Mouse (Mus musculus) 416B (cell line): Measurements from ENCODE around the gene Neu4.
"Not testable (repeated sequence)": the region's sequence is repeated elsewhere in the genome, so short reads cannot be mapped to it uniquely, and the experiment has no call there.

Source experiments
- DNase-seq: peaks from one replicate; pipeline ENCODE4 v3.0.0; 2011; ENCODE audit warnings: low read depth

Neu4 gene

DNA sequence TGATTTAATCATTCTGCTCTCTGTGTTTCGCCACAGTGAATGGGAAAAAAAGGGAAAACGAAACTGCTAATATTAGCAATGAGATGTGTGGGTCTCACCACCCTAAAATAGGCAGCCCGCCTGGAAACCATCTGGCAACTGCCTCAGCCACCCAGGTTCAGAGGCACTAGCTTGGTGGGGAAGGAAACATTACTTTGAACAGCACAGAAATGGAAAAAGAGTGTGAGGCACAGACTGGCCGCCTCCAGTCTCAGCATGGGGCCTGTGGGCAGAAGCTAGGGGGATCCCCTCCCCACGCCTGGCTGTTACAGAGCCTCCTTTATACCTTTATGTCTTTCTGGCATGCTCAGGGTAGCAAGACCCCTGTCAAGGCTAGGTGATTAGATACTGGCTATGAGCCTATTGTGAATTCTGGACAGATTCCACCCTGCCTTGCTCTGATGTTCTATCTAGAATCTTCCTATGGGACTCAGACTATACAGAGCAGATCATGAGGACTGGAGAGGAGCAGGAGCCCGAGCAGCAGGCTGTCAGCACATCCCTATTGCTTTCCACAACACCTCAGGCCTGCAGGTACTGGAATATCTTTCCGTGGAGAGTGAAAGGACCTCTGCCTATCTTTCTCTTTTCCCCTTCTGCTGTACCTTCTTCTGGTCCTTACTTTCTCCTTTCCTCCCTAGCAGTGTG is 33.4 kb downstream of the Neu4 start:
- no peak for DNase-seq

DNA sequence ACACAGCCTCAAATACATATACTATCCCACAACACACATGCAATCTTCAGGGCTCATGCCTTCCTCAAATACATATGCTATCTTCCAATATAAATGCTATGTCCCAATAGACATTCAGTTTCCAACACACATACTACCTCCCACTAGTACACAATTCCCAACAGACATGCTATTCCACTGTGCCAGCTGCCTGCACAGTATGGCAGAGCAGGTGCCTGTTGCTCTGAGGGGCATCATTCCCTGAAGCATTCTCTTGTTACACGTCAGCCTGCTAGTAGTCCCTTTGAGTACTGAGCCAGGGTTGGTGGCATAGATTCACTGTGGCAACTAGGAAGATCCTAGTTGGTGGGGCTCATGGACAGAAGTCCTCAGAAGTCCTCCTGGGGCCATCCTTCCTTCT is 34.2 kb downstream of the Neu4 start:
- DNase-seq: no peak

DNA sequence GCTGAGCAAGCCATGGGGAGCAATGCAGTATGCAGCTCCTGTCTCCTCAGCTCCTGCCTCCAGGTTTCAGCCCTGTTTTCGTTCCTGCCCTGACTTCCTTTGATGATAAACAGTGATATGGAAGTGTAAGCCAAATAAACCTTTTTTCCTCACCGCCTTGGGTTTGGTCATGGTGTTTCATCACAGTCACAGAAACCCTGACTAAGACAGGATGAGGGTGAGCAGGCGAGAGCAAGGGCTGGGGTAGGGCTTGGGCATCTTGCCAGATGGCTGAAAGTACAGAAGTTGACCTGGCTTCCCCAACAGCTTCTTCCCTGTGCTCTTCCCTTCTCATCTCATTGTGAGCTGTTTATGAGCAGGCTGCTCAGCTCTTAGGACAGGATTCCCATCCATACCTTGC is 35.7 kb downstream of the Neu4 start:
- peak; percentile 94 for DNase-seq

DNA sequence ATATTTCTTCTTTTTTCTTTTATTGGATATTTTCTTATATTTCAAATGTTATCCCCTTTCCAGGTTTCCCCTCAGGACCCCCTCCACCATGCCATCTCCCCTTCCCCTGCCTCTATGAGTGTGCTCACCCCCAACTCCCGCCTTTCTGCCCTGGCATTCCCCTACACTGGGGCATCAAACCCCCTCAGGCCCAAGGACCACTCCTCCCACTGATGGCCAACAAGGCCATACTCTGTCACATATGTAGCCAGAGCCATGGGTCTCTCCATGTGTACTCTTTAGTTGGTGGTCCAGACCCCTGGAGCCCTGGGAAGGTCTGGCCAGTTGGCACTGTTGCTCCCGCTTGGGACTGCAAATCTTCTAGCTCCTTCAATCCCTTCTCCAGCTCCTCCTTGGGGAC is 37.1 kb downstream of the Neu4 start:
- no peak for DNase-seq

DNA sequence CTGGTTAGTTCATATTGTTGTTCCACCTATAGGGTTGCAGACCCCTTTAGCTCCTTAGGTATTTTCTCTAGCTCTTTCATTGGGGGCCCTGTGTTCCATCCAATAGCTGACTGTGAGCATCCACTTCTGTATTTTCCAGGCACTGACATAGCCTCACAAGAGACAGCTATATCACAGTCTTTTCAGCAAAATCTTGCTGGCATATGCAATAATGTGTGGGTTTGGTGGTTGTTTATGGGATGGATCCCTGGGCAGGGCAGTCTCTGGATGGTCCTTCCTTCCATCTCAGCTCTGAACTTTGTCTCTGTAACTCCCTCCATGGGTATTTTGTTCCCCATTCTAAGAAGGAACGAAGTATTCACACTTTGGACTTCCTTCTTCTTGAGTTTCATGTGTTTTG is 38.0 kb downstream of the Neu4 start:
- not testable (repeated sequence) for DNase-seq

DNA sequence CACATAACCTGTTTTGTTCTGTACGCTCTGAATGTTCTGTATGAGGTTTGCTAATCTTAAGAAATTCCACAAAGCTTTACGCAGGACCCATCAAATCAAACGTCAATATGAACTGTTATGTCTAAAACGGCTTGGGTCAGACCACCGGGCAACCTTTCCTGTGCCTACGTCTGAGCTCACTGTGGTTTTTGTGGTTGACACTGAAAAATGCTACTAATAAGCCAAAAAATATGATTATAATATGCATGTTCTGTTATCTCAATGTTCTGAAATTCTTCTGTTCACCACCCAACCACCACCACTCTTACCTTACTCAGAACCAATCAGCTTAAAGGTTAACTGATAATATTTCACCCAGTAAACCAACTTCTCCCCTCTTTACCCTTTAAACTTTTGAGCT is 54.5 kb downstream of the Neu4 start:
- peak; percentile 93 for DNase-seq

DNA sequence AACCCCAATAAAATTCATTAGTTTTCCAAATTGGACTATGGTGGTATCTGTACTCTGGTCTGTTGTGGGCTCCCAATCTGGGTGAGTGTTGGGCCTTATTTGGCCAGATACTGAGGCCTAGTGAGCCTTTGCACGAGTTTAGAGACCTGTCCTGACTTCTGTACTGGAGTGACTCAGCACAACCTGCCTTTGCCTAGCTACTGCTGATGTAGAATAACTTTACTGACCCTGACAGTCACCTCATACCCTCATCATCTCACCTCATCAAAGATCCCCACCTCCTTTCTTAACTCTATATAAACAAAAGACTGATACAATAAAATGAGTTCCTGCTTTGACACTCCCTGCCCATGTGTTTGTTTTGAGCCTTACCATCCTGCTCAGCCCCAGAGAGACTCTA is 56.5 kb downstream of the Neu4 start:
- no peak for DNase-seq
